8 mouse cellular contexts compared by ENCODE assay signal in genomic region chr7:133123999-133124700, GRCm38 (mm10). TPM values are rescaled to one million over a fixed set of nuclear protein-coding genes. Genes with fewer than 3 reads are reported as not detected.
A peak's percentile ranks its signal among the peaks of the same experiment; 100 is the strongest.
DNase-seq lines count a peak whose midpoint lies in the region; ATAC-seq and TF ChIP-seq lines count a peak whose summit lies in the region.

Gene Ctbp2 (minus strand): TSS chr7:133124354.

- H3K27me3 ChIP-seq in erythroblast, embryonic 14.5 days (ENCODE audit: control insufficient read depth): peaks cover 66% of the 10 kb centered on the region
- H3K27me3 ChIP-seq in embryonic facial prominence, embryonic 15.5 days: 0 out of 2 replicates have a peak, but pooled peaks cover 3% of the 10 kb centered on the region
- no peaks in the 10 kb centered on the region; the same call in 1 of the 2 replicates for H3K27me3 ChIP-seq in heart, embryonic 10.5 days (ENCODE audit: insufficient read depth, poor library complexity, severe bottlenecking)
- H3K27me3 ChIP-seq in kidney, embryonic 14.5 days (ENCODE audit: control insufficient read depth, insufficient read depth, low read length): no peaks in the 10 kb centered on the region
- peaks cover 14% of the 10 kb centered on the region; the same call in 1 of the 2 replicates for H3K27me3 ChIP-seq in limb, embryonic 15.5 days
- H3K27me3 ChIP-seq in midbrain, embryonic 15.5 days (replicated peaks): 0 out of 2 replicates have a peak, but pooled peaks cover 2% of the 10 kb centered on the region
- peaks cover 20% of the 10 kb centered on the region for H3K27me3 ChIP-seq in spleen, adult 2 months (ENCODE audit: control insufficient read depth, insufficient read depth, low read length)

- H3K9me3 ChIP-seq in erythroblast, embryonic 14.5 days (ENCODE audit: control insufficient read depth, low read length): no peaks in the 10 kb centered on the region
- H3K9me3 ChIP-seq in embryonic facial prominence, embryonic 15.5 days (replicated peaks): 0 out of 2 replicates have a peak, but pooled peaks cover 3% of the 10 kb centered on the region
- H3K9me3 ChIP-seq in heart, embryonic 10.5 days: no peaks in the 10 kb centered on the region
- H3K9me3 ChIP-seq in kidney, embryonic 14.5 days (ENCODE audit: control insufficient read depth, low read length): peaks cover 3% of the 10 kb centered on the region; the same call in 1 of the 2 replicates
- H3K9me3 ChIP-seq in limb, embryonic 15.5 days: no peaks in the 10 kb centered on the region
- no peaks in the 10 kb centered on the region for H3K9me3 ChIP-seq in midbrain, embryonic 15.5 days

- H3K27ac ChIP-seq in embryonic facial prominence, embryonic 15.5 days (replicated peaks): peak within 1 kb of the TSS; percentile 98
- H3K27ac ChIP-seq in heart, embryonic 10.5 days: peak within 1 kb of the TSS; percentile 99
- H3K27ac ChIP-seq in kidney, embryonic 14.5 days (ENCODE audit: low read depth, low read length): peak within 1 kb of the TSS; percentile 100
- H3K27ac ChIP-seq in limb, embryonic 15.5 days: peak within 1 kb of the TSS; percentile 95
- peak within 1 kb of the TSS; percentile 93 for H3K27ac ChIP-seq in midbrain, embryonic 15.5 days
- peak within 1 kb of the TSS; percentile 61 for H3K27ac ChIP-seq in spleen, adult 2 months (ENCODE audit: insufficient read depth, low read length)

- H3K9ac ChIP-seq in embryonic facial prominence, embryonic 15.5 days: peak within 1 kb of the TSS; percentile 95
- H3K9ac ChIP-seq in kidney, embryonic 14.5 days (ENCODE audit: low read depth, low read length): peak within 1 kb of the TSS; percentile 96
- H3K9ac ChIP-seq in limb, embryonic 15.5 days: peak within 1 kb of the TSS; percentile 85
- H3K9ac ChIP-seq in midbrain, embryonic 15.5 days: peak within 1 kb of the TSS; percentile 90

- no peaks in the 10 kb centered on the region for H3K36me3 ChIP-seq in erythroblast, embryonic 14.5 days (ENCODE audit: control insufficient read depth)
- no peaks in the 10 kb centered on the region for H3K36me3 ChIP-seq in embryonic facial prominence, embryonic 15.5 days
- no peaks in the 10 kb centered on the region for H3K36me3 ChIP-seq in heart, embryonic 10.5 days
- no peaks in the 10 kb centered on the region for H3K36me3 ChIP-seq in kidney, embryonic 14.5 days (ENCODE audit: control insufficient read depth, insufficient read depth, low read length)
- H3K36me3 ChIP-seq in limb, embryonic 15.5 days: no peaks in the 10 kb centered on the region
- H3K36me3 ChIP-seq in midbrain, embryonic 15.5 days (replicated peaks): no peaks in the 10 kb centered on the region
- no peaks in the 10 kb centered on the region for H3K36me3 ChIP-seq in spleen, adult 2 months (ENCODE audit: control insufficient read depth, insufficient read depth, low read length)

- no peak for TF ChIP-seq POLR2A in spleen, adult 2 months (IDR thresholded peaks at IDR 0.05; ENCODE audit: low read depth, low read length)

- H3K4me2 ChIP-seq in embryonic facial prominence, embryonic 15.5 days (replicated peaks): peak within 1 kb of the TSS; percentile 91
- peak within 1 kb of the TSS; percentile 94 for H3K4me2 ChIP-seq in kidney, embryonic 14.5 days (replicated peaks; ENCODE audit: low read depth, low read length)
- H3K4me2 ChIP-seq in limb, embryonic 15.5 days: peak within 1 kb of the TSS; percentile 97
- H3K4me2 ChIP-seq in midbrain, embryonic 15.5 days: peak within 1 kb of the TSS; percentile 98

- no peak for TF ChIP-seq CTCF in spleen, adult 2 months (IDR thresholded peaks at IDR 0.05; ENCODE audit: extremely low read depth, insufficient read depth, insufficient read length, insufficient replicate concordance)

- WGBS in embryonic facial prominence, embryonic 15.5 days: under 1% methylated on average over 59 of the region's 59 CpGs
- WGBS in heart, embryonic 10.5 days: 1% methylated on average over 59 of the region's 59 CpGs
- under 1% methylated on average over 57 of the region's 59 CpGs for WGBS in kidney, embryonic 14.5 days
- WGBS in limb, embryonic 15.5 days: under 1% methylated on average over 57 of the region's 59 CpGs
- WGBS in midbrain, embryonic 15.5 days: under 1% methylated on average over 47 of the region's 59 CpGs
- WGBS in spleen, adult 2 months: 2% methylated on average over 58 of the region's 59 CpGs

- H3K4me3 ChIP-seq in erythroblast, embryonic 14.5 days (replicated peaks): peak within 1 kb of the TSS; percentile 69
- H3K4me3 ChIP-seq in embryonic facial prominence, embryonic 15.5 days (replicated peaks): peak within 1 kb of the TSS; percentile 89
- peak within 1 kb of the TSS; percentile 98 for H3K4me3 ChIP-seq in heart, embryonic 10.5 days
- H3K4me3 ChIP-seq in kidney, embryonic 14.5 days (ENCODE audit: low read length): peak within 1 kb of the TSS; percentile 97
- H3K4me3 ChIP-seq in limb, embryonic 15.5 days: peak within 1 kb of the TSS; percentile 85
- peak within 1 kb of the TSS; percentile 78 for H3K4me3 ChIP-seq in midbrain, embryonic 15.5 days
- peak within 1 kb of the TSS; percentile 59 for H3K4me3 ChIP-seq in spleen, adult 2 months (ENCODE audit: extremely low read depth, insufficient read depth, insufficient read length)

- no peak for ATAC-seq in erythroblast, adult 5-6 weeks (replicated peaks; ENCODE audit: low FRiP score, poor library complexity, severe bottlenecking)
- ATAC-seq in embryonic facial prominence, embryonic 15.5 days (ENCODE audit: insufficient number of reproducible peaks, low FRiP score, low TSS enrichment, low read depth): peak; percentile 88
- ATAC-seq in kidney, embryonic 14.5 days (ENCODE audit: low FRiP score, low TSS enrichment): peak; percentile 82
- ATAC-seq in limb, embryonic 15.5 days (ENCODE audit: insufficient number of reproducible peaks, low FRiP score, low TSS enrichment, low read depth): peak; percentile 77
- ATAC-seq in midbrain, embryonic 15.5 days (replicated peaks): peak; percentile 70

- DNase-seq in heart, embryonic 10.5 days (ENCODE audit: low spot score): peak; percentile 94
- peak in 1 of 2 experiments; percentile 20 for DNase-seq in spleen, adult 2 months (ENCODE audit: low read depth in 1 of 2, low spot score in 2 of 2)

- peaks cover 27% of the 10 kb centered on the region for H3K4me1 ChIP-seq in erythroblast, embryonic 14.5 days (ENCODE audit: control insufficient read depth)
- H3K4me1 ChIP-seq in embryonic facial prominence, embryonic 15.5 days: peaks cover 20% of the 10 kb centered on the region
- peaks cover 23% of the 10 kb centered on the region for H3K4me1 ChIP-seq in heart, embryonic 10.5 days
- H3K4me1 ChIP-seq in kidney, embryonic 14.5 days (ENCODE audit: control insufficient read depth, insufficient read depth, low read length): peaks cover 26% of the 10 kb centered on the region
- peaks cover 28% of the 10 kb centered on the region for H3K4me1 ChIP-seq in limb, embryonic 15.5 days
- peaks cover 28% of the 10 kb centered on the region for H3K4me1 ChIP-seq in midbrain, embryonic 15.5 days
- peaks cover 8% of the 10 kb centered on the region; the same call in 1 of the 2 replicates for H3K4me1 ChIP-seq in spleen, adult 2 months (ENCODE audit: control insufficient read depth, insufficient read depth, insufficient read length)

RNA-seq across cellular contexts. Expression of gene Ctbp2, which starts in this region (rescaled TPM):
- 0.58 and 0.89 TPM in 2 replicates for polyA plus RNA-seq in erythroblast, embryonic 14.5 days (2012)
- total RNA-seq in erythroblast, adult 5-6 weeks (2015; ENCODE audit: low replicate concordance): 11.1 and 21.3 TPM in 2 replicates
- total RNA-seq in erythroblast, adult 5-6 weeks (2017; ENCODE audit: low replicate concordance): 9.5 and 11.6 TPM in 2 replicates
- polyA plus RNA-seq in embryonic facial prominence, embryonic 15.5 days (2015; fragmentation: Nextera tagmentation; extraction: Ambion mirVana): 64.7 and 71.3 TPM in 2 replicates
- polyA plus RNA-seq in heart, embryonic 10.5 days (2016; fragmentation: Nextera tagmentation; extraction: Ambion mirVana): 60.1 and 75.7 TPM in 2 replicates
- polyA plus RNA-seq in kidney, embryonic 14.5 days (2014; fragmentation: Nextera tagmentation; extraction: Ambion mirVana): 132 and 157 TPM in 2 replicates
- polyA plus RNA-seq in limb, embryonic 15.5 days (2015; fragmentation: Nextera tagmentation; extraction: Ambion mirVana): 47.4 and 56.3 TPM in 2 replicates
- polyA plus RNA-seq in midbrain, embryonic 15.5 days (2015; fragmentation: Nextera tagmentation; extraction: Ambion mirVana): 60.2 and 61.1 TPM in 2 replicates
- 11.8 and 14.0 TPM in 2 replicates for polyA plus RNA-seq in spleen, adult 2 months (2012; rRNA removed)
